Mouse (Mus musculus): ENCODE results near the gene Gan.

GRCm38 (mm10) chr8:117227339-117227738 is 69.4 kb downstream of the Gan start:
- TF ChIP-seq CTCF (IDR thresholded peaks at IDR 0.05 in 2 of 3, conservative IDR thresholded peaks at IDR 0.05 in 1 of 3; ENCODE audit: control insufficient read depth in 1 of 3, insufficient read depth in 1 of 3, low read depth in 2 of 3, low read length in 3 of 3, poor library complexity in 1 of 3, severe bottlenecking in 1 of 3) (no peak), TCF12 (IDR thresholded peaks at IDR 0.05; ENCODE audit: low read depth, low read length) (no peak), KAT2A (conservative IDR thresholded peaks at IDR 0.05; ENCODE audit: low read depth, low read length) (no peak), CHD2 (IDR thresholded peaks at IDR 0.05; ENCODE audit: low read length) (no peak), SIN3A (IDR thresholded peaks at IDR 0.05; ENCODE audit: low read length) (no peak), EP300 (IDR thresholded peaks at IDR 0.05; ENCODE audit: low read depth in 1 of 2, low read length in 2 of 2) (no peak), USF1 (IDR thresholded peaks at IDR 0.05; ENCODE audit: low read depth, low read length) (no peak), E2F4 (IDR thresholded peaks at IDR 0.05; ENCODE audit: borderline replicate concordance, low read depth, low read length) (no peak)

Data from MEL (cell line).